Mouse (Mus musculus) monocyte, adult 59 days (primary cell): ENCODE data around the gene Gm15517. TPM values are rescaled to one million over a fixed set of nuclear protein-coding genes. Genes with fewer than 3 reads are reported as not detected.

Experiments
- total RNA-seq, 2 experiments: library from RNA; stranded (reverse); gene quantifications; one replicate each; pipeline ENCODE4 v1.2.4; 2023

Gm15517 gene
- 1 to 10 TPM in 1 of 2 experiments, not detected in 1; 4.4 TPM for total RNA-seq

DNA sequence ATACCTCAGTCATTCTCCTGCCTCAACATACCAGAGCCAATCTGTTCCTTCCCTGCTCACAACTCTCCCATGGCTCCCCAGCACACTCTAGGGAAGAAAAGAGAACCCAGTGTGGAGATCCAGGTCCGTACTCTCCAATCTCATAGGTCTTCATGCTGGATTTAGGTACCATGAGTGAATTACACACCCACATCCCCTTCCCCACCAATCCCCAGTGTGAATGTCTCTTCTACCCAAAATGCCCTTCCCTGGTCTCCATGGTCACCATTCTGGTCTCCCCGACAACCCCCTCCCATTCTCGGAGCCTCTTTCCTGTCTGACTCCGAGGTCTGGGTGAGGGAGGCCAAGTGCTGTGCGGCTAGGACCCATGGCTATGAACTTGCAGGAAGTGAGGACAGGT, at the start of gene Gm15517:
TSS of gene Gm15517 (plus strand) at position 301 of the 400 bp plus-strand sequence.

DNA sequence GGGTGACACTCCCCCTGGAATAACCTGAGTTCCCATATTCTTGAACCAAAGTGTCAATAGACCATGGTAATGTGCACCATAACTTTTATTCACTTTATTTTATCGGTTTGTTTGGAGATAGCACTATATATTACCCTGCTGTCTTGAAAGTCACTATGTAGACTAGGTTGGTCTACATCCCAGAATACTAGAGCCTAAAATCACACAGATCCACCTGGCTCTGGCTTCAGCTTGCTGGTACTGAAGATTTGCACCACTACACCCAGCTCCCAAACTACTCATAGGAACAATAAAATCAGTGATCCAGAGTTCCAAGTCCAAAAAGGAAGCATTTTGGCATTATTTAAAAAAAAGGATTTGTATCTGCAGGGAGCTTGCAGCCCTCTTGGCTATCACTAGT, 45.6 kb upstream of the Gm15517 start, which contains the start of gene Klk1b5:
TSS of gene Klk1b5 (plus strand) at position 301 of the 400 bp plus-strand sequence.

DNA sequence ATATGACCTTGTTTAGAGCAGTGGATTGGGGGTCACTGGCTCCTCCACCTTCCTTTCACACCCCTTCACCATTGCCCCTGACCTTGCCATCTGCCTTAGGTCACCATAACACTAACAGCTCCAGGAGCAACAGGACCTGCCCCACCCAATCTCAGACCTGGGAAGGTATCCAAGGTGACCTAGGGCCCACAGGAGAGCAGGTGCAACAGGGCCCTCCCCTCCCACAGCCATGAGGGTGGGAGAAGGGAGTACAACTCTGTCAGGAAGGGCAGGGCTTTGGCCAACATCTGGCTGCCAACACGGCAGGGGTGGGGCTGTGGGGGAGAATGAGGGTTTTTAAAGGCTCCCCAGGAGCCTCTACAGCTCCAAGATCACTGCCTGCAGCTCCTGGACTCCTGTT, 36.2 kb upstream of the Gm15517 start, which contains the start of gene Klk1:
TSS of gene Klk1 (plus strand) at position 285 of the 400 bp plus-strand sequence.

DNA sequence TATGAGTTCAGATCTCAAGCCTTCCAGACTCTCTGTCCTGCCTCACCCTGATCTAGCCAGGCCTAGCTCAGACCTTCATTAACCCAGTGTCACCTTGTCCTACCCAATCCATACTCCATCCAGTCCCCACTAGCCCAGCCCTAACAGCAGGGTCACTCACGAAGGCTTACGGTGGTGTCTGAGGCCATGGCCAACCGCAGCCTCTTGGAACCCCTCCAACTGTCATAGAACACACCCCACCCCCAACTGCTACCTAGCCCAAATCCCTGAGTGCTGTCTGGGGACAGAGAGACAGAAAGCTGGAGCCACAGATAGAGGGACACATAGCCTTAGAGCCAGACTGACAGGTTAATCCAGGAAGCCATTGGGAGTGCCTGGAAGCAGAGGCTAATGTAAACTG, 25.3 kb upstream of the Gm15517 start, which contains the start of gene Gm36864:
TSS of gene Gm36864 (plus strand) at position 269 of the 400 bp plus-strand sequence.

DNA sequence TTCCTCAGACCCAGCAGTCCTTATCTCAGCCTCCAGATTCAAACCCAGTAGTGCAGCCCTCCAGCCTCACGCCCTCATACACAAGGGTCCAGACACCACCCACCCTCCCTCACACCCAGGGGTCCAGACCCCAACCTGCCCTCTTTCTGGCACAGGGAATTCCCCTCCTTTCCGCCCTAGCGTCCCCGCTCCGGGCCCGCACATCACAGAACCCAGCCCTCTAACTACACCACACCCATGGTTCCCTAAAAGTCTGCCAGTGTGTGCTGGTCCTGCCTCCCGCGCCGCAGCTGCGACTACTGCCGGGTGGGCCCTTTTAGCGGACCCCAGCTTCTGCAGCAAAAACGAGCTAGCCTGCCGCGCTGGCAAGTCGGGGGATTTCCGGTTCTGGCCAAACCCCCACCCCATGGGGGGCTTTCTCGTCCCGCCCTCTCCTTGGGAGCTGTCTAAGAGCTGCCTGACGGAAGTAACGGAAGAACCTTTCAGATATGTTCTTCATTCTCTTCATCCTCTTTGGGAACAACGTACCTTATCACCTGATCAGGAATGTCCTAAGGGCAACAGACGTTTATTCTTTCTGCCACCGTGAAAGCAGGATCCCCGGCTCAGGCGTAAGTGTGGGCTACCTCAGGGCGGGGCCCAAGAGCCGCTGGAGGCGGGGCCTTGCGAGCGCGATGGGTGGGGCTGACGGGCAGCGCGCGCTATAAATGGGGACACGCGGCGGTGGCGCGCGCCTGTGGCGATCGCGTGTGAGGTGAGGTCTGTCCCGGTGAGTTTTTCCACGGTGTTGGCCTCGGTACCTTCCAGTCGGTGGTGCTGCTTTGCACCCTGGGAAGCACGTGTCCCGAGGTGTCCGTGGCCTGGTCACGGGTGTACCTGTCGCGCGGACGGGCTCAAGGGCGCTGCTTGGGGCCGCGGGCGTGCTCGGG, 14.9 kb upstream of the Gm15517 start, which contains the start of the genes 1700028J19Rik and 2410002F23Rik:
TSS of gene 1700028J19Rik (minus strand) at position 641 of the 929 bp plus-strand sequence.
TSS of gene 2410002F23Rik (plus strand) at position 668 of the 929 bp plus-strand sequence.

DNA sequence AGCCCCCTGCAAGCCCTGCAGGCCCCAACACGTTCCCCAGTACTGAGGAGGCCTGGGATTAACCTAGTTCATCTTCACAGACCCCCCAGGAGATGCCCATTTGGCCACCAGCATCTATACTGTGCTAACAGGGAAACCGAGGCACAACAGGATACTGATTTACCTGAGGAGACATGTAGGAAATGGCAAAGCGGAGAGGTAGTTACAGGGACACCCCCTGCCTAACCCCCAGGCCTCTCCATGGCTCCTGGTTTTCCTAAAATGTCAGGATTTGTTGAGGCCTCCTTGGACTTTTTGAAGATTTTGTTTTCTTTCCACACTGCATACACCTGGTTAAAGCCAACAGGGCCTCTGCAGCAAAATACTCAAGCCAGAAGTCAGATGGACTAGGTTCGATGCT, 4.0 kb upstream of the Gm15517 start, which contains the start of gene Acp4:
TSS of gene Acp4 (minus strand) at position 101 of the 400 bp plus-strand sequence.

DNA sequence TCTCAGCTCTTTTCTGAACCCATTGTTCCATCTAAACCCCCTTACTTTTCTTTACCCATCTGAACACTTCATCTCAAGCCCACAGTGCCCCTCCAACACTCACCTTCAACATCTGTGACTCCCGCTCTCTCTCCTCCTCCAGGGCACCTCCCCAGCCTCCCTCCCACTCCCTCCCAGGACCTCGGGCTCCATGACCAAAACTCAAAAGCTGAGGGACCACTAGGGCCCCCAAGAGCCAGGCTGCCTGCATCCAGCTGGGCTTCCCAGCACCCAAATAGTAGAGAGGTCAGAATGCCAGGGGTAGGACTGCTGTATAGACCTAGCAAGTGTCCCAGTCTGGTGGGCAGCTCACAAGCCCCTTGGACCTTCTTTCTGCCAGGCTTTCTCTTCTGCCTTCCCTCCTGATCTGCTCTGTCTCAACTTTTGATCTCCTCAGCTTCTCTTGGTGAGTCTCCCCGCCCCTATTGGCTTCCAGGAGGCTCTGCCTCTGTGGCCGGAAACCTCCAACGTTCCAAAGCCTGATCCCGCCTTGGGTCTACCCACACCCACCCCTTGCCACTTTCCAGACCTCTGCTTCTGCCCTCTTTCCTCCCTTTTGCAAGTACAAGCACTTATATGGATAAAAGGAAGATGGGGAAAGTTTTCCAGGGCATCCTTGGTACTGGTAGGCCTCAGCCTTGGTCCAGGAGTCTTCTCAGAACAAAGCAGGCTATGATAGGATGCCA, 45.4 kb downstream of the Gm15517 start, which contains the start of gene Clec11a:
TSS of gene Clec11a (minus strand) at position 387 of the 725 bp plus-strand sequence.

DNA sequence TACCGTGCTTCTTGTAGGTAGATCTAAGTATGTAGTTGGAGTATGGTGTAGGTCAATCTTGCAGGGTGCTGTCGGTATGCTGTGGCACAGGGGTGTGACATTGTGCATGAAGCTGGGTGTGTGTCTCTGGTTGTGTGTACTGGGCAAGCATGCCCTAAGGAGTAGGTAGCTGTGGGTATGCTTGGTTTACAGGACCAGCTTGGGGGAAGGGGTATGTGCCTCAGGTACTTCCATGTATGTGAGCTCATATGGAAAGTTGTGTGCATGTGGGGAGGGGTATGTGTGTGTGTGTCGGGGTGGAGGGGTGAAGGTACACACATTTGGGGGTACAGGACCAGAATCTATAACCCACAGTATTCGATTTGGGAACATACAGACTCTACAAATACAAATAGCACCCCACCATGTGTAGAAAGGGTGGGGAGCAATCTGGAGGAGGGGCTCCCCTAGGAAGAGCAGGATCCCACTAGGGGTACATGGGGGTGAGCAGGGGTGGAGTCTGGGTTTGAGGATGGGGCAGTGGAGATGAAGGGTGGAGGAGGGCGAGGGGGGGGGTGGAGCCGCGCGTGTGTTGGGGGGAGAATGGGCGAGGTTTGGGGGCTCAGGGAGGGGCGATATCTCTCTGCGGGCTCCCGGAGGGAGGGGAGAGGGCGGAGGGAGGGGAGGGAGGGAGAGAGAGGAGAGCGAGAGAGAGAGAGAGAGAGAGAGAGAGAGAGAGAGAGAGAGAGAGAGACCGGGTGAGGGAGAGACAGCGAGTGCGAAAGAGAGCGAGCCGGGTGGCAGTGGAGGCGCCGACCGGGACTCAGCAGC, 48.4 kb downstream of the Gm15517 start, which contains the start of gene Shank1:
TSS of gene Shank1 (plus strand) at position 779 of the 810 bp plus-strand sequence.

Other genes with a start within 250 kb of the Gm15517 start
- gene Klk1b26, start 249.3 kb upstream of the Gm15517 start, total RNA-seq, result not detected
- gene Klk1b27, start 209.2 kb upstream of the Gm15517 start, total RNA-seq, result not detected
- not detected for gene Klk1b21, start 159.1 kb upstream of the Gm15517 start, total RNA-seq
- not detected for gene Klk1b22, start 148.8 kb upstream of the Gm15517 start, total RNA-seq
- gene Klk1b16, start 124.7 kb upstream of the Gm15517 start, total RNA-seq, result not detected
- gene Klk1b24, start 73.2 kb upstream of the Gm15517 start, total RNA-seq, result not detected
- gene Klk1b3, start 63.3 kb upstream of the Gm15517 start, total RNA-seq, result not detected
- not detected for gene Klk1b4, start 54.0 kb upstream of the Gm15517 start, total RNA-seq
- not detected for gene Klk1b5, start 45.5 kb upstream of the Gm15517 start, total RNA-seq
- under 1 TPM in 1 of 2 experiments, not detected in 1; 0.52 TPM for gene Klk1, start 36.1 kb upstream of the Gm15517 start, total RNA-seq
- not detected for gene Gm36864, start 25.3 kb upstream of the Gm15517 start, total RNA-seq
- gene 1700028J19Rik, start 14.8 kb upstream of the Gm15517 start, total RNA-seq, result 1 to 10 TPM; 1.6 to 1.9 TPM
- gene 2410002F23Rik, start 14.7 kb upstream of the Gm15517 start, total RNA-seq, result 10 to 100 TPM; 56.9 to 61.6 TPM
- gene Acp4, start 4.1 kb upstream of the Gm15517 start, total RNA-seq, result not detected
- gene Clec11a, start 45.5 kb downstream of the Gm15517 start, total RNA-seq, result under 1 TPM; 0.31 to 0.33 TPM
- gene Shank1, start 48.8 kb downstream of the Gm15517 start, total RNA-seq, result 1 to 10 TPM; 1.1 to 1.2 TPM
- 1 to 10 TPM in 1 of 2 experiments, under 1 TPM in 1; 0.89 to 1.4 TPM for gene Syt3, start 122.7 kb downstream of the Gm15517 start, total RNA-seq
- 1 to 10 TPM; 1.0 to 1.2 TPM for gene 1700008O03Rik, start 124.4 kb downstream of the Gm15517 start, total RNA-seq
- not detected for gene Lrrc4b, start 167.6 kb downstream of the Gm15517 start, total RNA-seq
- not detected for gene Aspdh, start 203.9 kb downstream of the Gm15517 start, total RNA-seq
- 10 to 100 TPM; 44.5 to 50.4 TPM for gene Josd2, start 206.5 kb downstream of the Gm15517 start, total RNA-seq
- 10 to 100 TPM; 58.9 to 60.9 TPM for gene Emc10, start 235.1 kb downstream of the Gm15517 start, total RNA-seq
- 1 to 10 TPM; 2.8 to 3.8 TPM for gene Fam71e1, start 235.1 kb downstream of the Gm15517 start, total RNA-seq